Mouse (Mus musculus): ENCODE measurements around the gene Iscu.

GRCm38 (mm10) chr5:113789075-113789788, 16.7 kb downstream of the Iscu start:
- TF ChIP-seq CTCF (IDR thresholded peaks at IDR 0.05; ENCODE audit: insufficient read depth, low read length) (no peak), POLR2A (IDR thresholded peaks at IDR 0.05; ENCODE audit: borderline replicate concordance, extremely low read depth, low read depth, low read length) (no peak)

All from lung, adult 2 months (tissue).